Mouse (Mus musculus) neural tube, embryonic 14.5 days (tissue): Measurements from ENCODE around the gene Rgs12. TPM values are rescaled to one million over a fixed set of nuclear protein-coding genes. Genes with fewer than 3 reads are reported as not detected.

Experiments
- ATAC-seq: fragments of 200-750 bp; cut with Nextera tagmentation; 2 replicates; pipeline ENCODE4 v1.8.0; 2017; ENCODE audit warnings: low read depth, mild to moderate bottlenecking, moderate TSS enrichment, moderate library complexity
- H3K27ac ChIP-seq: fragments of 300-500 bp; sonication (generic); 2 replicates; pipeline ENCODE4 v1.5.1; 2014; ENCODE audit warnings: low read depth, mild to moderate bottlenecking, control low read depth, low read length, moderate library complexity, mixed read lengths
- H3K27me3 ChIP-seq: fragments of 300-500 bp; sonication (generic); 2 replicates; pipeline ENCODE4 v1.6.1; 2014; ENCODE audit warnings: low read length; ENCODE audit not compliant: control insufficient read depth, insufficient read depth
- H3K36me3 ChIP-seq: fragments of 300-500 bp; sonication (generic); 2 replicates; pipeline ENCODE4 v1.6.1; 2014; ENCODE audit warnings: low read length, mixed read lengths; ENCODE audit not compliant: control insufficient read depth, insufficient read depth
- H3K4me1 ChIP-seq: fragments of 300-500 bp; sonication (generic); 2 replicates; pipeline ENCODE4 v1.6.1; 2014; ENCODE audit warnings: low read length; ENCODE audit not compliant: control insufficient read depth, insufficient read depth
- H3K4me2 ChIP-seq: fragments of 300-500 bp; sonication (generic); 2 replicates; pipeline ENCODE4 v1.6.1; 2014; ENCODE audit warnings: mild to moderate bottlenecking, low read depth, low read length, control low read depth
- H3K4me3 ChIP-seq: fragments of 300-500 bp; sonication (generic); 2 replicates; pipeline ENCODE4 v1.5.1; 2014; ENCODE audit warnings: low read depth, low read length, control low read depth, mixed read lengths
- H3K9ac ChIP-seq: fragments of 300-500 bp; sonication (generic); replicated peaks from 2 replicates; pipeline ENCODE4 v1.6.1; 2014; ENCODE audit warnings: low read depth, mild to moderate bottlenecking, control low read depth, low read length, mixed read lengths
- H3K9me3 ChIP-seq: fragments of 300-500 bp; sonication (generic); 2 replicates; pipeline ENCODE4 v1.6.1; 2016; ENCODE audit warnings: low read length; ENCODE audit not compliant: control insufficient read depth
- whole genome bisulfite sequencing: fragments of 180-500 bp; shearing (Covaris S2); extraction: QIAGEN DNeasy Blood & Tissue Kit; methylation state at CpG from one replicate; pipeline ENCODE4 v1.1.7; 2014; 5-methylcytosine and 5-hydroxymethylcytosine counted together
- polyA plus RNA-seq: library from polyadenylated mRNA; unstranded; fragments of >200 nt; fragmentation: Nextera tagmentation; extraction: Ambion mirVana; gene quantifications from 2 replicates; pipeline ENCODE4 v1.2.1, GENCODE M21; 2014

The Rgs12 gene
- 31.6 and 36.1 TPM in 2 replicates for polyA plus RNA-seq

DNA sequence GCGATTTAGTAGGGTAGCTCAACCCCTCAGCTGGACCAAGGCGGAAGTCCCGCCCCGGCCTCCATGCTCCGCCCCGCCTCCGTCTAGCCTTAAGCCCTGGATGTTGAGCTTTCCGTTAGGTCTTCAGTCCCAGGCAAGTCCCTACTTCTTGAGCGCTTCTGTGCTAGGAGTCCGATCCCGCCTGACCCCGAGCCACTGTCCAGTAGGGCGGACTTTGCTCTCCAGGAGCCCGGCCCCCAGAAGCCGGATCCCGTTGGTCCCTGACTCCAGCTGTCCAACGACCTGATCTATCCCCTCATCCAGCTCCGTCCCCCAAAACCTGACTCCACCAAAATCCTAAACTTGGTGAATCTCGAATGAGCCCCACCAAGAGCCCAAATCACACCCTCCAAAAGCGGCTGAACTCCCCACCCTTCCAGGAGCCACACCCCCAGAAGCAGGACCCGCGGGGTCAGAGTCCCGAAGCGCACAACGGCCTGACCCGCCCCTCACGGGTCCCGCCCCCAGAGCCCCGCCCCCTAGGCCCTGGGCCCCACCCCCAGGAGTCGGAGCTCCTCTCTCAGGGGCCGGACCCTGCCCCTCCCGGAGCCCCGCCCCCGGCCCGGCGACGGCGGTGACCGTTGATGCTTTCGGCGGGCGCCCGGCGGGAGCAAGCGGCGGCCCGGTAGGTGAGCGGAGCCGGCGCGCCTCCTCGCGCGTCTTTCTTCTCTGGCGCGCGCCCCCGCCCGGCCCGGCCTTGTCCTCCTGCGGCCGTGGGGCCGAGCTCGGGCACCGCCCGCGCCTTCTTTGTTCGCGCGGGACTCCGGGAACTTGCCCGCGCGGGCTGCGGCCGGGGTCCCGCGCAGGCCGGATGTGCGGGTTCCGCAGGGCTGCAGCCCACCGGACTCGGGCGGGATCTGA lies at the start of gene Rgs12:
Gene Rgs12, plus strand, starts transcription at position 585 of the 900 bp plus-strand sequence.
- peak within 1 kb of the TSS; percentile 96 for H3K9ac ChIP-seq
- WGBS, result 1% methylated on average over 56 of the region's 84 CpGs
- H3K4me3 ChIP-seq, result peak within 1 kb of the TSS; percentile 93
- ATAC-seq, result peak; percentile 90
- H3K9me3 ChIP-seq, result no peaks in the 10 kb centered on the region
- H3K4me2 ChIP-seq, result peak within 1 kb of the TSS; percentile 80
- H3K27ac ChIP-seq, result peak within 1 kb of the TSS; percentile 90
- H3K36me3 ChIP-seq, result no peaks in the 10 kb centered on the region
- no peaks in the 10 kb centered on the region for H3K27me3 ChIP-seq
- peaks cover 22% of the 10 kb centered on the region for H3K4me1 ChIP-seq

DNA sequence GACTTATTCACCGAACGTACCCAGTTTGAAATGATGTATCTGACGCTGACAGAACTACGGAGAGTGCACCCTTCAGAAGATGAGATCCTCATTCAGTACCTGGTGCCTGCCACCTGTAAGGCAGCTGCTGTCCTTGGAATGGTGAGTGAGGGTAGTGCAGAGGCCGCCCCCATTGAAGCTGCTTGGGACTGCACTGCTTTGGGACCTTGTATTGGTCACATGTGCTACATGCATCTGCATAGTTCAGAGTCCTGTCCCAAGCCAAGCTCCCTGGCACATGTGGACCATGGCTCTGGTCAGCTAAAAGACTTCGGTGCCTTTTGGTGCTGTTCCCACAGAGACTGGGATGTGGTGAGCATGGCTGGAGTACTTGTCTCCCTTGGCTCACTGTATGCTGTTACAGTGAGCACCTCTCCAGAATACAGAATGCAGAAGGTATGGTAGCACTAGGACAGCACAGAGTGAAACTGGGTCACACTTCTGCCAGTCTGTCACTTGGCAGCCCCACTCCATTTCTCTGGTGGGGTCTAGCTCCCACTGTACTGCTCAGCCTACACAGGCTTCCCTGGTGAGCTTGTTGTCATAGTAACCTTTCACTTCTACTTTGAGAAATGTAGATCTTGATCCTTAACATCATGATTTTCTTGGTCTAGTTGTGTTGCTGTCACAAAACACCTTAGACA lies 49.3 kb upstream of the Rgs12 start:
- Histone ChIP-seq H3K9me3 (no peaks in the 10 kb centered on the region), H3K27ac (no peak overlapping the region), H3K4me1 (no peaks in the 10 kb centered on the region), H3K27me3 (no peaks in the 10 kb centered on the region), H3K4me3 (no peak overlapping the region), H3K9ac (no peak overlapping the region), H3K36me3 (peaks cover 66% of the 10 kb centered on the region), H3K4me2 (no peak overlapping the region)
- WGBS, result 96% methylated on average over 6 of the region's 6 CpGs
- ATAC-seq, result no peak

DNA sequence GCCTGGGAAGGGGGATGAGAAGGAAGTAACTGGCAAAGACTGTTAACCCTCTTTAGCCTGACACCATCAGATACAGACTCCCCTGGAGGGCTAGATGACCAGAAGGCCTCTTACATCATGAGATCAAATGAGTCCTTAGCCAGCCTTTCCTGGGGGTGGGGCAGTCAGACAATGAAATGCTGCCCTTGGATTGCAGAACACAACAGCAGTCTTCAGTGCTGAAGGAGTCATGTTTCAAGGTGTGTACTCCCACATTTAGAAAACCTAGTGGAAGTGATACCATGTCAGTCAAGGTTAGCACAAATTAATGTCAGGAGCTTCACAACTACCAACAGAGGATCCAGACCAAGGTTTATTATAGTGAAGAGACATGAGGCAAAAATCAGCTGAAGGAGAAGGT lies 46.9 kb upstream of the Rgs12 start:
- H3K36me3 ChIP-seq, result peaks cover 69% of the 10 kb centered on the region

DNA sequence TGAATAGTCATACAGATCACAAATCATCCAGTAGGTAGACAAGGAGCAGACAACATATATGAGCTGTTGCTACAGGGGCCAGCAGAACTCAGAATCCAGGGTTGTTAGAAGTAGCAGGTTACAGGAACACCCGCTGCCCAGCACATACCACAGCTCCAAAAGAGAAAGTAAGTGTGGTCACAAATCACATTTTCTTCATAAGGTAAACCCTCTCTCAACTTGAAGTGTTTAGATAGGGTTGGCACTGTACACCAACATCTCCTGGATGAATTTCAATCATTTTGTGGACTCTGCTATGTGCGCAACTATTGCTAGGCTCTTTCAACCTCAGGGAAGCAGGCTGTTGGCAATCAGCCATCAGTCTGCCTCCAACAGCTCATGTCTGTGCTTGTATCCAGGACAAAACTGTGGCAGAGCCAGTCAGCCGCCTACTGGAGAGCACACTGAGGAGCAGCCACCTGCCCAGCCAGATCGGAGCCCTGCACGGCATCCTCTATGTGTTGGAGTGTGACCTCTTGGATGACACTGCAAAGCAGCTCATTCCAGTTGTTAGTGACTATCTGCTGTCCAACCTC lies 46.3 kb upstream of the Rgs12 start:
- H3K36me3 ChIP-seq, result peaks cover 68% of the 10 kb centered on the region
- WGBS, result 71% methylated on average over 5 of the region's 5 CpGs
- H3K9ac ChIP-seq, result no peak overlapping the region
- no peak overlapping the region for H3K4me3 ChIP-seq
- H3K4me1 ChIP-seq, result no peaks in the 10 kb centered on the region
- no peaks in the 10 kb centered on the region for H3K9me3 ChIP-seq
- no peaks in the 10 kb centered on the region for H3K27me3 ChIP-seq
- no peak for ATAC-seq
- H3K27ac ChIP-seq, result no peak overlapping the region
- H3K4me2 ChIP-seq, result no peak overlapping the region

More for the DNA sequence above, 46.9 kb upstream of the Rgs12 start:
- Histone ChIP-seq H3K9ac (no peak overlapping the region), H3K27me3 (no peaks in the 10 kb centered on the region), H3K4me1 (no peaks in the 10 kb centered on the region), H3K4me3 (no peak overlapping the region), H3K27ac (no peak overlapping the region), H3K9me3 (no peaks in the 10 kb centered on the region), H3K4me2 (no peak overlapping the region)
- ATAC-seq, result no peak

DNA sequence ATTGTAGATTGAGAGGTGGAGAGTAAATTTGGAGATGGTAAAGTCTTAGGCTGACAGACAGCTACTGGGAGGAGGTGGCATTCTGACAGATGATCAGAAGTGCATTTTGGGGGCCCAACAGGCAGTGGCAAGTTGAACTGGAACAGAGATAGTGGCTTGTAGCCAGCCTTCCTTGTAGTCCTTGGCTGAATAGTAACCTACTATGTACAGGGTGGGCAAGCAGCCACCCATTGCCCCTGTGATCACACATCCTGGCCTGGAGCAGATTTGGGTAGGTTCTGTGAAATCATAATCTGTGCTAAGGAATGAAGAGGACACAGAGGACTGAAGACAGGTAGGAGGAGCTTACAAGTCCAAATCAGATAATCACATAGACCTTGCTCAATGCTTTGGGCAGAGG lies 44.8 kb upstream of the Rgs12 start:
- no peaks in the 10 kb centered on the region for H3K4me1 ChIP-seq
- no peaks in the 10 kb centered on the region for H3K9me3 ChIP-seq
- H3K36me3 ChIP-seq, result peaks cover 61% of the 10 kb centered on the region
- no peak for ATAC-seq
- H3K4me3 ChIP-seq, result no peak overlapping the region
- H3K4me2 ChIP-seq, result no peak overlapping the region
- H3K27me3 ChIP-seq, result no peaks in the 10 kb centered on the region
- no peak overlapping the region for H3K9ac ChIP-seq
- no peak overlapping the region for H3K27ac ChIP-seq

DNA sequence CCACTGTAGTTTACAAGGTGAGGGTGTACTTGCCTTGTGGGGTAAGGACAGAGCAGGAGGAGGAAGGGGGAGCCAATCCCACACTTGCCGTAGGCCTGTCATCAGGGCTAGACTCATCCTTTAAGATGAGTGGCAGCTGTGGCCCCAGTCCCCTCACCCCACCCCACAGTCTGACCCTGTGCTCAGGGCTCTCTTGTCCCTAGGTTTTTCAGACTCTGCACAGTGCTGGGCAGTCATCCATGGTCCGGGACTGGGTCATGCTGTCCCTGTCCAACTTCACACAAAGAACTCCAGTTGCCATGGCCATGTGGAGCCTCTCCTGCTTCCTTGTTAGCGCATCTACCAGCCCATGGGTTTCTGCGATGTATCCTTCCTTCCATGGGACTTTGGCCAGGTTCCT lies 42.0 kb upstream of the Rgs12 start:
- H3K4me1 ChIP-seq, result no peaks in the 10 kb centered on the region
- H3K9me3 ChIP-seq, result no peaks in the 10 kb centered on the region
- no peak for ATAC-seq
- H3K27ac ChIP-seq, result no peak overlapping the region
- H3K9ac ChIP-seq, result no peak overlapping the region
- H3K4me2 ChIP-seq, result no peak overlapping the region
- no peaks in the 10 kb centered on the region for H3K27me3 ChIP-seq
- H3K4me3 ChIP-seq, result no peak overlapping the region
- WGBS, result 93% methylated on average over 4 of the region's 4 CpGs
- H3K36me3 ChIP-seq, result peaks cover 50% of the 10 kb centered on the region

DNA sequence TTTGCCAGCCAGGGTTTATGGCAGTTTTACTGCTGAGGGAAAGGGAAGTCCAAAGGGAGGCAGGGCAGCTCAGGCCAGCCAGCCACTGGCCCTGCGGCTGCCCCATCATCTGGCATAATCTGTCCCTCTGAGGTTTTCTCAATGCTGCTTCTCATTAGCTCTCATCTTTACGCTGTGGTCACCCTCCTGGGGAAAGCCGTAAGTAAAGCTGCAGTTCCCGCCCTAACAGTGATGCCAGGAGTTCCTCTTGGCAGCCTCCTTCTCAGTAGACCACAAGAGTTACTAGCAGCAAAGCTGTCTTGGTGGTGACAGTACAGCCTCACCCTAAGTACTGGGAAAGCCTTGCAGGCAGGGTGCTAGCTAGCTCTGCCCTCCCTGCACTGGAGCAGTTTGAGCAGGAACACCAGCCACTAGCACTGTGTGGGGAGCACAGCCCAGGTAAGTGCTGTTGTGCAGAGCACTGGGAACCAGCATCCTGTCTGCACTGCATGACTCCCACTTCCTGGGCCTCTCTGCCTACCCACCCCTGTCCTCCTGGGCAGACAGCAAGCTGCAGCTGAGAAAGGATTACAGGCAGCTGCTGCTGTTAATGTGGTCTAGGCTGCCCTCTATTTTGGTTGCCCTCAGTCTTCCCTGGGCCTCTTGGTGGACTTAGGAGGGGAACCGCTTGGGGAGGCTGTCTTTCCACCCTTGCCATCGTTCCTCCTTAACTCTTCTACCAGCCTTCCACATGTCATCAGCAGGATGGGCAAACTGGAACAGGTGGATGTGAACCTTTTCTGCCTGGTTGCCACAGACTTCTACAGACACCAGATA lies 41.1 kb upstream of the Rgs12 start, which contains the start of gene Msantd1:
Gene Msantd1, plus strand, starts transcription at position 103 of the 816 bp plus-strand sequence.
- H3K27me3 ChIP-seq, result no peaks in the 10 kb centered on the region
- H3K9me3 ChIP-seq, result no peaks in the 10 kb centered on the region
- 82% methylated on average over 6 of the region's 6 CpGs for WGBS
- H3K9ac ChIP-seq, result no peak within 1 kb of the TSS
- no peak within 1 kb of the TSS for H3K27ac ChIP-seq
- H3K36me3 ChIP-seq, result peaks cover 50% of the 10 kb centered on the region
- ATAC-seq, result no peak
- no peaks in the 10 kb centered on the region for H3K4me1 ChIP-seq
- H3K4me2 ChIP-seq, result no peak within 1 kb of the TSS
- no peak within 1 kb of the TSS for H3K4me3 ChIP-seq

DNA sequence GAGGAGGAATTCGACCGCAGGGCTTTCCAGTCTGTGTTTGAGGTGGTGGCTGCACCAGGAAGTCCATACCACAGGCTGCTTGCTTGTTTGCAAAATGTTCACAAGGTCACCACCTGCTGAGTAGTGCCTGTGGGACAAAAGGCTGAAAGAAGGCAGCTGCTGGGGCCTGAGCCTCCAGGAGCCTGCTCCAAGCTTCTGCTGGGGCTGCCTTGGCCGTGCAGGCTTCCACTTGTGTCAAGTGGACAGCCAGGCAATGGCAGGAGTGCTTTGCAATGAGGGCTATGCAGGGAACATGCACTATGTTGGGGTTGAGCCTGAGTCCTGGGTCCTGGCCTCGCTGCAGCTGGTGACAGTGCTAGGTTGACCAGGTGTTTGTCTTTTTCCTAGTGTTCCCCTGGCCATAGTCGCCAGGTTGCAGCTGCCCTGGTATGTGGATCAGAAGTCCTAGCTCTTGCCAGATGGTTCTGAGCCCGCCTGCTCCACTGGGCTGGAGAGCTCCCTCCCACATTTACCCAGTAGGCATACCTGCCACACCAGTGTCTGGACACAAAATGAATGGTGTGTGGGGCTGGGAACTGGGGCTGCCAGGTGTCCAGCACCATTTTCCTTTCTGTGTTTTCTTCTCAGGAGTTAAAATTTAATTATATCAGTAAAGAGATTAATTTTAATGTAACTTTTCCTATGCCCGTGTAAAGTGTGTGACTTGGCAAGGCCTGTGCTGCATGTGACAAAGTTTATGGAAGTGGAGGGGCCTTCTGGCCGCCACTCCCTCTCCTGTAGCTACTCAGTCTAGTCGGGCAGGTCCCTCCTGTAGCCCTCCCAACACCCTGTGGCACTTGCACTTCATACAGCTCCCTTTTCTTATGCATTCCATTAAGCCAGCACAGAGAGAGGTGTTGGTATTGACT lies 40.3 kb upstream of the Rgs12 start:
- no peak overlapping the region for H3K4me3 ChIP-seq
- WGBS, result 80% methylated on average over 9 of the region's 9 CpGs
- no peaks in the 10 kb centered on the region for H3K27me3 ChIP-seq
- no peak overlapping the region for H3K9ac ChIP-seq
- H3K9me3 ChIP-seq, result no peaks in the 10 kb centered on the region
- H3K4me1 ChIP-seq, result no peaks in the 10 kb centered on the region
- no peak overlapping the region for H3K4me2 ChIP-seq
- peaks cover 48% of the 10 kb centered on the region for H3K36me3 ChIP-seq
- no peak overlapping the region for H3K27ac ChIP-seq
- ATAC-seq, result no peak
